Mouse (Mus musculus) stomach, embryonic 14.5 days (tissue): ENCODE results near the gene Ftl1. TPM values are rescaled to one million over a fixed set of nuclear protein-coding genes. Genes with fewer than 3 reads are reported as not detected.

ENCODE experiments used
- ATAC-seq: fragments of 200-750 bp; cut with Nextera tagmentation; 2 replicates; pipeline ENCODE4 v1.8.0; 2017; ENCODE audit warnings: low read depth, moderate TSS enrichment; ENCODE audit not compliant: insufficient number of reproducible peaks, insufficient read depth, low FRiP score
- H3K27ac ChIP-seq: fragments of 300-500 bp; sonication (generic); 2 replicates; pipeline ENCODE4 v1.5.1; 2014; ENCODE audit warnings: mild to moderate bottlenecking, low read length, moderate library complexity, mixed read lengths
- H3K27me3 ChIP-seq: fragments of 300-500 bp; sonication (generic); 2 replicates; pipeline ENCODE4 v1.6.1; 2014; ENCODE audit warnings: low read length, control low read depth, mixed read lengths; ENCODE audit not compliant: control insufficient read depth, insufficient read depth
- H3K36me3 ChIP-seq: fragments of 300-500 bp; sonication (generic); 2 replicates; pipeline ENCODE4 v1.6.1; 2014; ENCODE audit warnings: mild to moderate bottlenecking, control low read depth, low read length, moderate library complexity, mixed read lengths; ENCODE audit not compliant: control insufficient read depth, insufficient read depth
- H3K4me1 ChIP-seq: fragments of 300-500 bp; sonication (generic); 2 replicates; pipeline ENCODE4 v1.6.1; 2014; ENCODE audit warnings: low read length, control low read depth, mixed read lengths; ENCODE audit not compliant: control insufficient read depth, insufficient read depth
- H3K4me2 ChIP-seq: fragments of 300-500 bp; sonication (generic); replicated peaks from 2 replicates; pipeline ENCODE4 v1.6.1; 2014; ENCODE audit warnings: low read depth, low read length, control low read depth
- H3K4me3 ChIP-seq: fragments of 300-500 bp; sonication (generic); 2 replicates; pipeline ENCODE4 v1.5.1; 2014; ENCODE audit warnings: low read depth, low read length, control low read depth
- H3K9ac ChIP-seq: fragments of 300-500 bp; sonication (generic); replicated peaks from 2 replicates; pipeline ENCODE4 v1.6.1; 2014; ENCODE audit warnings: low read depth, mild to moderate bottlenecking, control low read depth, low read length, moderate library complexity, mixed read lengths
- H3K9me3 ChIP-seq: fragments of 300-500 bp; sonication (generic); 2 replicates; pipeline ENCODE4 v1.6.1; 2016; ENCODE audit warnings: low read depth, low read length, control low read depth; ENCODE audit not compliant: control insufficient read depth
- WGBS: fragments of 180-500 bp; shearing (Covaris S2); extraction: QIAGEN DNeasy Blood & Tissue Kit; methylation state at CpG from one replicate; pipeline ENCODE4 v1.1.7; 2014; 5-methylcytosine and 5-hydroxymethylcytosine counted together
- polyA plus RNA-seq: library from polyadenylated mRNA; unstranded; fragments of >200 nt; fragmentation: Nextera tagmentation; extraction: Ambion mirVana; gene quantifications from 2 replicates; pipeline ENCODE4 v1.2.1, GENCODE M21; 2014

Ftl1 gene
- polyA plus RNA-seq, 1 experiment from 2014 or later = 4,681 TPM

GRCm38 (mm10) chr7:45417962-45418492 is 41.7 kb downstream of the Ftl1 start:
- no peak overlapping the region for H3K4me3 ChIP-seq
- peaks cover 28% of the 10 kb centered on the region; the same call in 1 of the 2 replicates for H3K4me1 ChIP-seq
- no peaks in the 10 kb centered on the region for H3K9me3 ChIP-seq
- peak overlapping the region; percentile 8 for H3K4me2 ChIP-seq
- H3K27ac ChIP-seq = peak overlapping the region; percentile 18; the same call in 1 of the 2 replicates
- H3K36me3 ChIP-seq = peaks cover 25% of the 10 kb centered on the region
- no peak for ATAC-seq
- 9% methylated on average over 13 of the region's 13 CpGs for WGBS
- no peak overlapping the region for H3K9ac ChIP-seq
- peaks cover 13% of the 10 kb centered on the region; the same call in 1 of the 2 replicates for H3K27me3 ChIP-seq

- ATAC-seq = no peak
- Histone ChIP-seq H3K27me3 (peaks cover 17% of the 10 kb centered on the region; the same call in 1 of the 2 replicates), H3K4me2 (peak overlapping the region; percentile 23; the same call in 1 of the 2 replicates), H3K27ac (no peak overlapping the region), H3K9ac (no peak overlapping the region), H3K36me3 (peaks cover under 1% of the 10 kb centered on the region; the same call in 1 of the 2 replicates), H3K4me3 (no peak overlapping the region; the same call in 1 of the 2 replicates), H3K4me1 (peaks cover 28% of the 10 kb centered on the region; the same call in 1 of the 2 replicates), H3K9me3 (no peaks in the 10 kb centered on the region)
- WGBS = 22% methylated on average over 37 of the region's 37 CpGs
Observed at GRCm38 (mm10) chr7:45415636-45416035, 44.0 kb downstream of the Ftl1 start.

- H3K36me3 ChIP-seq = no peaks in the 10 kb centered on the region
- no peaks in the 10 kb centered on the region for H3K9me3 ChIP-seq
- H3K27me3 ChIP-seq = peaks cover 17% of the 10 kb centered on the region; the same call in 1 of the 2 replicates
- peaks cover 24% of the 10 kb centered on the region; the same call in 1 of the 2 replicates for H3K4me1 ChIP-seq
- WGBS = 50% methylated on average over 12 of the region's 12 CpGs
- no peak overlapping the region for H3K9ac ChIP-seq
- no peak overlapping the region for H3K4me3 ChIP-seq
- H3K27ac ChIP-seq = no peak overlapping the region
- peak overlapping the region; percentile 80; the same call in 1 of the 2 replicates for H3K4me2 ChIP-seq
- ATAC-seq = no peak
Observed at GRCm38 (mm10) chr7:45414740-45415224, 44.9 kb downstream of the Ftl1 start.

- H3K4me1 ChIP-seq = peaks cover 23% of the 10 kb centered on the region; the same call in 1 of the 2 replicates
- no peaks in the 10 kb centered on the region for H3K9me3 ChIP-seq
- H3K4me2 ChIP-seq = peak overlapping the region; percentile 80
- peaks cover 17% of the 10 kb centered on the region; the same call in 1 of the 2 replicates for H3K27me3 ChIP-seq
- peak overlapping the region; percentile 52 for H3K27ac ChIP-seq
- peak; percentile 43; the same call in 1 of the 2 replicates for ATAC-seq
- H3K4me3 ChIP-seq = peak overlapping the region; percentile 44
- H3K9ac ChIP-seq = peak overlapping the region; percentile 39
- no peaks in the 10 kb centered on the region for H3K36me3 ChIP-seq
- 3% methylated on average over 25 of the region's 27 CpGs for WGBS
Observed at GRCm38 (mm10) chr7:45413864-45414739, 45.6 kb downstream of the Ftl1 start.

GRCm38 (mm10) chr7:45413113-45413863 is 46.4 kb downstream of the Ftl1 start, which contains the start of gene Ntf5:
TSS of gene Ntf5 (plus strand) at chr7:45413695.
- Histone ChIP-seq H3K27ac (peak within 1 kb of the TSS; percentile 52), H3K4me1 (peaks cover 23% of the 10 kb centered on the region; the same call in 1 of the 2 replicates), H3K27me3 (peaks cover 22% of the 10 kb centered on the region; the same call in 1 of the 2 replicates), H3K4me3 (peak within 1 kb of the TSS; percentile 44), H3K9me3 (no peaks in the 10 kb centered on the region), H3K36me3 (no peaks in the 10 kb centered on the region), H3K4me2 (peak within 1 kb of the TSS; percentile 80), H3K9ac (peak within 1 kb of the TSS; percentile 39)
- 2% methylated on average over 42 of the region's 45 CpGs for WGBS
- ATAC-seq = peak; percentile 57

- no peak overlapping the region for H3K9ac ChIP-seq
- peaks cover 16% of the 10 kb centered on the region; the same call in 1 of the 2 replicates for H3K4me1 ChIP-seq
- H3K4me3 ChIP-seq = no peak overlapping the region
- no peak for ATAC-seq
- H3K4me2 ChIP-seq = no peak overlapping the region
- no peaks in the 10 kb centered on the region for H3K36me3 ChIP-seq
- WGBS = 78% methylated on average over 2 of the region's 2 CpGs
- H3K27me3 ChIP-seq = peaks cover 31% of the 10 kb centered on the region
- no peak overlapping the region for H3K27ac ChIP-seq
- no peaks in the 10 kb centered on the region for H3K9me3 ChIP-seq
Observed at GRCm38 (mm10) chr7:45412421-45412820, 47.3 kb downstream of the Ftl1 start.

- Histone ChIP-seq H3K4me2 (no peak overlapping the region), H3K4me1 (peaks cover 8% of the 10 kb centered on the region; the same call in 1 of the 2 replicates), H3K9ac (no peak overlapping the region), H3K27ac (no peak overlapping the region), H3K9me3 (no peaks in the 10 kb centered on the region), H3K36me3 (no peaks in the 10 kb centered on the region), H3K4me3 (no peak overlapping the region), H3K27me3 (peaks cover 46% of the 10 kb centered on the region)
- WGBS = 85% methylated on average over 8 of the region's 8 CpGs
- ATAC-seq = no peak
Observed at GRCm38 (mm10) chr7:45409497-45410163, 50.1 kb downstream of the Ftl1 start.
